Mouse (Mus musculus): Measurements from ENCODE around the gene Sytl1. TPM values are rescaled to one million over a fixed set of nuclear protein-coding genes. Genes with fewer than 3 reads are reported as not detected.

The Sytl1 gene
- polyA plus RNA-seq, 1 experiment from 2014 or later, result 40.2 TPM

GRCm38 (mm10) chr4:133229582-133229981 is 33.3 kb downstream of the Sytl1 start:
- Histone ChIP-seq H3K27me3 (no peaks in the 10 kb centered on the region; the same call in 1 of the 2 replicates), H3K36me3 (no peaks in the 10 kb centered on the region), H3K9me3 (replicated peaks) (no peaks in the 10 kb centered on the region), H3K4me1 (peaks cover 18% of the 10 kb centered on the region), H3K9ac (no peak overlapping the region), H3K4me2 (replicated peaks) (no peak overlapping the region), H3K27ac (replicated peaks) (peak overlapping the region; percentile 49; the same call in 1 of the 2 replicates), H3K4me3 (replicated peaks) (no peak overlapping the region)
- no peak for ATAC-seq (ENCODE audit: insufficient number of reproducible peaks, low FRiP score, low TSS enrichment, low read depth)
- 41% methylated on average over 8 of the region's 8 CpGs for WGBS

GRCm38 (mm10) chr4:133227636-133228035 is 35.3 kb downstream of the Sytl1 start:
- Histone ChIP-seq H3K9ac (no peak overlapping the region), H3K36me3 (no peaks in the 10 kb centered on the region), H3K4me3 (replicated peaks) (no peak overlapping the region), H3K27ac (replicated peaks) (no peak overlapping the region), H3K4me2 (replicated peaks) (no peak overlapping the region), H3K4me1 (peaks cover 32% of the 10 kb centered on the region), H3K9me3 (replicated peaks) (no peaks in the 10 kb centered on the region), H3K27me3 (no peaks in the 10 kb centered on the region)
- 43% methylated on average over 8 of the region's 8 CpGs for WGBS
- ATAC-seq (ENCODE audit: insufficient number of reproducible peaks, low FRiP score, low TSS enrichment, low read depth), result no peak

- peaks cover 36% of the 10 kb centered on the region for H3K4me1 ChIP-seq
These were observed 36.8 kb downstream of the Sytl1 start for GRCm38 (mm10) chr4:133226073-133226472.

GRCm38 (mm10) chr4:133223875-133224274 is 39.0 kb downstream of the Sytl1 start:
- H3K27ac ChIP-seq (replicated peaks), result peak overlapping the region; percentile 52

More at GRCm38 (mm10) chr4:133226073-133226472, 36.8 kb downstream of the Sytl1 start:
- Histone ChIP-seq H3K27me3 (peaks cover 9% of the 10 kb centered on the region), H3K4me3 (replicated peaks) (no peak overlapping the region), H3K27ac (replicated peaks) (peak overlapping the region; percentile 63), H3K36me3 (no peaks in the 10 kb centered on the region), H3K9me3 (replicated peaks) (no peaks in the 10 kb centered on the region), H3K9ac (no peak overlapping the region), H3K4me2 (replicated peaks) (no peak overlapping the region)
- 48% methylated on average over 10 of the region's 10 CpGs for WGBS
- no peak for ATAC-seq (ENCODE audit: insufficient number of reproducible peaks, low FRiP score, low TSS enrichment, low read depth)

GRCm38 (mm10) chr4:133221701-133222100 is 41.2 kb downstream of the Sytl1 start:
- 85% methylated on average over 8 of the region's 8 CpGs for WGBS
- no peaks in the 10 kb centered on the region for H3K9me3 ChIP-seq (replicated peaks)

More at GRCm38 (mm10) chr4:133223875-133224274, 39.0 kb downstream of the Sytl1 start:
- Histone ChIP-seq H3K4me3 (replicated peaks) (no peak overlapping the region), H3K36me3 (no peaks in the 10 kb centered on the region), H3K4me1 (peaks cover 39% of the 10 kb centered on the region), H3K4me2 (replicated peaks) (no peak overlapping the region), H3K9me3 (replicated peaks) (no peaks in the 10 kb centered on the region), H3K27me3 (peaks cover 15% of the 10 kb centered on the region), H3K9ac (no peak overlapping the region)
- WGBS, result 36% methylated on average over 5 of the region's 5 CpGs
- no peak for ATAC-seq (ENCODE audit: insufficient number of reproducible peaks, low FRiP score, low TSS enrichment, low read depth)

GRCm38 (mm10) chr4:133220656-133221055 is 42.3 kb downstream of the Sytl1 start:
- H3K36me3 ChIP-seq, result no peaks in the 10 kb centered on the region
- peak overlapping the region; percentile 33; the same call in 1 of the 2 replicates for H3K9ac ChIP-seq
- peaks cover 15% of the 10 kb centered on the region for H3K27me3 ChIP-seq
- H3K4me3 ChIP-seq (replicated peaks), result peak overlapping the region; percentile 40
- H3K27ac ChIP-seq (replicated peaks), result no peak overlapping the region
- 3% methylated on average over 25 of the region's 25 CpGs for WGBS
- 0 out of 2 replicates have a peak, but pooled peaks have one; percentile 21 for ATAC-seq (ENCODE audit: insufficient number of reproducible peaks, low FRiP score, low TSS enrichment, low read depth)
- H3K9me3 ChIP-seq (replicated peaks), result no peaks in the 10 kb centered on the region
- H3K4me2 ChIP-seq (replicated peaks), result peak overlapping the region; percentile 67
- H3K4me1 ChIP-seq, result peaks cover 37% of the 10 kb centered on the region

More at GRCm38 (mm10) chr4:133221701-133222100, 41.2 kb downstream of the Sytl1 start:
- no peak overlapping the region for H3K4me3 ChIP-seq (replicated peaks)
- no peak for ATAC-seq (ENCODE audit: insufficient number of reproducible peaks, low FRiP score, low TSS enrichment, low read depth)
- H3K36me3 ChIP-seq, result no peaks in the 10 kb centered on the region
- H3K4me2 ChIP-seq (replicated peaks), result no peak overlapping the region
- no peak overlapping the region for H3K9ac ChIP-seq
- peaks cover 45% of the 10 kb centered on the region for H3K4me1 ChIP-seq
- H3K27ac ChIP-seq (replicated peaks), result no peak overlapping the region
- peaks cover 15% of the 10 kb centered on the region for H3K27me3 ChIP-seq

- H3K9ac ChIP-seq, result no peak overlapping the region
- peaks cover 24% of the 10 kb centered on the region for H3K4me1 ChIP-seq
- H3K36me3 ChIP-seq, result no peaks in the 10 kb centered on the region
- H3K4me3 ChIP-seq (replicated peaks), result no peak overlapping the region
- WGBS, result 78% methylated on average over 3 of the region's 3 CpGs
- ATAC-seq (ENCODE audit: insufficient number of reproducible peaks, low FRiP score, low TSS enrichment, low read depth), result no peak
- H3K27ac ChIP-seq (replicated peaks), result no peak overlapping the region
- H3K4me2 ChIP-seq (replicated peaks), result no peak overlapping the region
- peaks cover 23% of the 10 kb centered on the region for H3K27me3 ChIP-seq
- no peaks in the 10 kb centered on the region for H3K9me3 ChIP-seq (replicated peaks)
These were observed 44.2 kb downstream of the Sytl1 start for GRCm38 (mm10) chr4:133218745-133219144.

- H3K27ac ChIP-seq (replicated peaks), result no peak overlapping the region
- H3K36me3 ChIP-seq, result no peaks in the 10 kb centered on the region
- H3K9me3 ChIP-seq (replicated peaks), result no peaks in the 10 kb centered on the region
- 3% methylated on average over 5 of the region's 5 CpGs for WGBS
- no peak overlapping the region for H3K4me2 ChIP-seq (replicated peaks)
- H3K9ac ChIP-seq, result no peak overlapping the region
- H3K4me3 ChIP-seq (replicated peaks), result no peak overlapping the region
- peaks cover 32% of the 10 kb centered on the region for H3K27me3 ChIP-seq
- peaks cover 29% of the 10 kb centered on the region for H3K4me1 ChIP-seq
- no peak for ATAC-seq (ENCODE audit: insufficient number of reproducible peaks, low FRiP score, low TSS enrichment, low read depth)
These were observed 45.3 kb downstream of the Sytl1 start for GRCm38 (mm10) chr4:133217641-133218040.

- Histone ChIP-seq H3K4me1 (peaks cover 32% of the 10 kb centered on the region), H3K27ac (replicated peaks) (no peak overlapping the region), H3K9ac (no peak overlapping the region), H3K4me3 (replicated peaks) (no peak overlapping the region), H3K36me3 (no peaks in the 10 kb centered on the region), H3K4me2 (replicated peaks) (peak overlapping the region; percentile 99), H3K9me3 (replicated peaks) (no peaks in the 10 kb centered on the region), H3K27me3 (peaks cover 35% of the 10 kb centered on the region)
- WGBS, result 16% methylated on average over 10 of the region's 10 CpGs
- ATAC-seq (ENCODE audit: insufficient number of reproducible peaks, low FRiP score, low TSS enrichment, low read depth), result no peak
These were observed 49.3 kb downstream of the Sytl1 start for GRCm38 (mm10) chr4:133213661-133214060.

- H3K36me3 ChIP-seq, result no peaks in the 10 kb centered on the region
- no peaks in the 10 kb centered on the region for H3K9me3 ChIP-seq (replicated peaks)
- H3K27me3 ChIP-seq, result peaks cover 35% of the 10 kb centered on the region
- H3K9ac ChIP-seq, result no peak overlapping the region
- 2% methylated on average over 9 of the region's 9 CpGs for WGBS
- no peak for ATAC-seq (ENCODE audit: insufficient number of reproducible peaks, low FRiP score, low TSS enrichment, low read depth)
- peak overlapping the region; percentile 99 for H3K4me2 ChIP-seq (replicated peaks)
- H3K4me1 ChIP-seq, result peaks cover 32% of the 10 kb centered on the region
- peak overlapping the region; percentile 61; the same call in 1 of the 2 replicates for H3K4me3 ChIP-seq (replicated peaks)
- H3K27ac ChIP-seq (replicated peaks), result no peak overlapping the region
These were observed 49.7 kb downstream of the Sytl1 start for GRCm38 (mm10) chr4:133213268-133213590.

- peak; percentile 78 for ATAC-seq (ENCODE audit: insufficient number of reproducible peaks, low FRiP score, low TSS enrichment, low read depth)
- peak overlapping the region; percentile 35 for H3K9ac ChIP-seq
- no peak overlapping the region for H3K27ac ChIP-seq (replicated peaks)
- peak overlapping the region; percentile 61 for H3K4me3 ChIP-seq (replicated peaks)
- H3K27me3 ChIP-seq, result peaks cover 35% of the 10 kb centered on the region
- H3K4me2 ChIP-seq (replicated peaks), result peak overlapping the region; percentile 99
- WGBS, result 2% methylated on average over 44 of the region's 44 CpGs
- H3K9me3 ChIP-seq (replicated peaks), result no peaks in the 10 kb centered on the region
- peaks cover 30% of the 10 kb centered on the region for H3K4me1 ChIP-seq
- no peaks in the 10 kb centered on the region for H3K36me3 ChIP-seq
These were observed 50.2 kb downstream of the Sytl1 start for GRCm38 (mm10) chr4:133212562-133213267.
